8 mouse cellular contexts compared by ENCODE assay signal in the genomic region with DNA sequence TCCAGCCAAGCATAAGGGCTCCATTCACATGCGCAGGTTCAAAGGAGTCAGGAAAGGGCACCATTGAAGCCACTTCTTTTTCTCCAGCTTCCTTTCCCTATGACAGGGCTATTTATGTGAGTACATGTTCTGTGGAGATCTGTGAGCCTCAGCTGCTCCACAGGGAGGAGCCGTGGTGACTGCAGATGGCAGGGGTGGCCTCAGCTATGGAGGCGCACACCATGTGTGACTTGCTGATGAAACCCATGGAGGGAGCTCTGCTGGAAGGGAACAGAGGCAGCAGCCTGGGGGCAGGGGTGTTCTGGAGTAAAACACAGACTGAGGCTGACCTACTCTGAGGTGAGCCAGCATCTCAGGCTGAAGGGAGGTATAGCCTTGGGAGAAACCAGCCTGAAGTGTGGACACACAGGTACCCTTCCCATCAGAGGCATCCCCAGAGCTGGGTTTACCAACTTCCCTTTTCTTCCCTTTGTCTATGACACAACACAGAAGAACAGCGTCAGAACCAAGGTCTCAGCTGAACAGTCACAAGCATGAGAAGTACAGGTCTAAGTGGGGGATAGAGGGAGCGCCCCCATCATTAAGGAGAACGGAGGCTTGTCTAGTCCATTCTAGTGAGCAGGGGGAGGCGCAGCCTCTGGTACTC. TPM values are rescaled to one million over a fixed set of nuclear protein-coding genes. Genes with fewer than 3 reads are reported as not detected.
DNase-seq lines count a peak whose midpoint lies in the region; ATAC-seq and TF ChIP-seq lines count a peak whose summit lies in the region.

No protein-coding gene starts in this region.

- TF ChIP-seq CTCF in bone marrow macrophage, adult 2 months (IDR thresholded peaks at IDR 0.05; ENCODE audit: low read depth, low read length): no peak
- TF ChIP-seq CTCF in kidney, adult 2 months (conservative IDR thresholded peaks at IDR 0.05; ENCODE audit: insufficient read depth, insufficient read length, low read depth, low read length): no peak

- no peak overlapping the region for H3K4me3 ChIP-seq in heart, embryonic 14.5 days (ENCODE audit: control insufficient read depth in 1 of 2, insufficient read depth in 1 of 2, low read depth in 1 of 2, low read length in 2 of 2)
- H3K4me3 ChIP-seq in bone marrow macrophage, adult 2 months (ENCODE audit: insufficient read depth, low read length): no peak overlapping the region
- H3K4me3 ChIP-seq in hindbrain, embryonic 13.5 days: no peak overlapping the region
- no peak overlapping the region for H3K4me3 ChIP-seq in kidney, adult 2 months (ENCODE audit: insufficient read depth, low read depth, low read length)

- DNase-seq in heart, postnatal 36 days: no peak
- peak; percentile 28 for DNase-seq in lung, postnatal 14 days
- peak; percentile 50 for DNase-seq in telencephalon, adult 2 months (ENCODE audit: low read depth, low spot score)
- DNase-seq in left cerebral cortex, postnatal 10 days (ENCODE audit: extremely low spot score in 1 of 2, low spot score in 2 of 2): no peak
- no peak for DNase-seq in kidney, adult 2 months

- H3K27me3 ChIP-seq in heart, embryonic 14.5 days (ENCODE audit: control insufficient read depth, insufficient read depth, low read length): no peaks in the 10 kb centered on the region
- H3K27me3 ChIP-seq in hindbrain, embryonic 13.5 days: no peaks in the 10 kb centered on the region
- H3K27me3 ChIP-seq in kidney, adult 2 months (replicated peaks; ENCODE audit: control insufficient read depth, insufficient read depth, low read length): no peaks in the 10 kb centered on the region

- no peaks in the 10 kb centered on the region for H3K9me3 ChIP-seq in heart, embryonic 14.5 days (ENCODE audit: control insufficient read depth, low read length)
- no peaks in the 10 kb centered on the region for H3K9me3 ChIP-seq in hindbrain, embryonic 13.5 days

- no peak overlapping the region for H3K4me2 ChIP-seq in heart, embryonic 14.5 days (ENCODE audit: low read length)
- H3K4me2 ChIP-seq in hindbrain, embryonic 13.5 days: no peak overlapping the region

- no peak for TF ChIP-seq POLR2A in bone marrow macrophage, adult 2 months (IDR thresholded peaks at IDR 0.05; ENCODE audit: borderline replicate concordance, low read depth, low read length)
- TF ChIP-seq POLR2A in kidney, adult 2 months (IDR thresholded peaks at IDR 0.05; ENCODE audit: low read depth, low read length): no peak

- H3K4me1 ChIP-seq in heart, embryonic 14.5 days (ENCODE audit: control insufficient read depth in 2 of 2, insufficient read depth in 2 of 2, low read length in 2 of 2): peaks cover 67 to 83% of the 10 kb centered on the region in 2 experiments
- peaks cover 76% of the 10 kb centered on the region for H3K4me1 ChIP-seq in bone marrow macrophage, adult 2 months (ENCODE audit: control insufficient read depth, insufficient read depth, low read length)
- peaks cover 89% of the 10 kb centered on the region for H3K4me1 ChIP-seq in hindbrain, embryonic 13.5 days (replicated peaks)
- peaks cover 30% of the 10 kb centered on the region for H3K4me1 ChIP-seq in kidney, adult 2 months (ENCODE audit: control insufficient read depth, insufficient read depth, low read length)

- intact Hi-C loops in heart, postnatal 36 days (cut with DNase I): loop anchor here (2.0 kb wide), 2 partner anchors 15 to 35 kb away; no protein-coding TSS in a partner anchor
- intact Hi-C loops in left cerebral cortex, postnatal 10 days (cut with DNase I): loop anchor here (5.0 kb wide), 1 partner anchor 35 kb away; the partner anchor contains the start of gene Coro1c

- H3K9ac ChIP-seq in heart, embryonic 14.5 days (ENCODE audit: low read length): peak overlapping the region; percentile 61; the same call in 1 of the 2 replicates
- peak overlapping the region; percentile 49; the same call in 1 of the 2 replicates for H3K9ac ChIP-seq in hindbrain, embryonic 13.5 days

- no peak for ATAC-seq in heart, embryonic 14.5 days (ENCODE audit: insufficient number of reproducible peaks, insufficient read depth, low FRiP score, low read depth)
- ATAC-seq in hindbrain, embryonic 13.5 days (ENCODE audit: low FRiP score): no peak

- WGBS in heart, embryonic 14.5 days: 76% methylated on average over 7 of the region's 7 CpGs
- 61% methylated on average over 7 of the region's 7 CpGs for WGBS in hindbrain, embryonic 13.5 days
- WGBS in kidney, adult 2 months: 82% methylated on average over 7 of the region's 7 CpGs

- peaks cover 17% of the 10 kb centered on the region for H3K36me3 ChIP-seq in heart, embryonic 14.5 days (ENCODE audit: control insufficient read depth, insufficient read depth, low read length)
- peaks cover 20% of the 10 kb centered on the region for H3K36me3 ChIP-seq in hindbrain, embryonic 13.5 days
- no peaks in the 10 kb centered on the region for H3K36me3 ChIP-seq in kidney, adult 2 months (ENCODE audit: control insufficient read depth, insufficient read depth, low read length)

- H3K27ac ChIP-seq in heart, embryonic 14.5 days (replicated peaks in 1 of 2; ENCODE audit: control insufficient read depth in 1 of 2, insufficient read depth in 1 of 2, low read depth in 2 of 2, low read length in 2 of 2): peak overlapping the region; percentile 94 to 95
- H3K27ac ChIP-seq in bone marrow macrophage, adult 2 months (ENCODE audit: insufficient read depth, low read depth, low read length): peak overlapping the region; percentile 70
- H3K27ac ChIP-seq in hindbrain, embryonic 13.5 days: peak overlapping the region; percentile 100
- H3K27ac ChIP-seq in kidney, adult 2 months (ENCODE audit: insufficient read depth, low read depth, low read length): no peak overlapping the region

RNA-seq across cellular contexts. Expression of gene Coro1c, which starts 36.5 kb away (rescaled TPM):
- polyA plus RNA-seq in heart, embryonic 14.5 days (2014; fragmentation: Nextera tagmentation; extraction: Ambion mirVana): 84.9 and 88.2 TPM in 2 replicates
- total RNA-seq in heart, postnatal 36 days (2021): 10 to 100 TPM; 34.3 to 37.5 TPM
- polyA plus RNA-seq in bone marrow macrophage, adult 2 months (2012; ENCODE audit: insufficient read depth, insufficient read length, missing spikeins): 156 and 194 TPM in 2 replicates
- polyA plus RNA-seq in hindbrain, embryonic 13.5 days (2015; fragmentation: Nextera tagmentation; extraction: Ambion mirVana): 176 and 190 TPM in 2 replicates
- total RNA-seq in left cerebral cortex, postnatal 10 days (2021): 100 to 1,000 TPM; 117 to 122 TPM
- 43.1 and 43.5 TPM in 2 replicates for polyA plus RNA-seq in kidney, adult 2 months (2012; rRNA removed)

RNA-seq across cellular contexts. Expression of gene Selplg, which starts 39.6 kb away (rescaled TPM):
- 2.3 and 3.1 TPM in 2 replicates for polyA plus RNA-seq in heart, embryonic 14.5 days (2014; fragmentation: Nextera tagmentation; extraction: Ambion mirVana)
- 1 to 10 TPM; 3.1 to 4.6 TPM for total RNA-seq in heart, postnatal 36 days (2021)
- polyA plus RNA-seq in bone marrow macrophage, adult 2 months (2012; ENCODE audit: insufficient read depth, insufficient read length, missing spikeins): 318 and 365 TPM in 2 replicates
- polyA plus RNA-seq in hindbrain, embryonic 13.5 days (2015; fragmentation: Nextera tagmentation; extraction: Ambion mirVana): 1.7 and 1.9 TPM in 2 replicates
- total RNA-seq in left cerebral cortex, postnatal 10 days (2021): 10 to 100 TPM; 16.1 to 18.7 TPM
- polyA plus RNA-seq in kidney, adult 2 months (2012; rRNA removed): 9.6 and 20.5 TPM in 2 replicates

Comparison
In these comparisons a context has a peak if more than half of its experiments do, and no peak if none do; other contexts are left out.
1. DNase-seq: peak in lung, postnatal 14 days (single experiment) and telencephalon, adult 2 months (single experiment); none in heart, postnatal 36 days (0 of 2), left cerebral cortex, postnatal 10 days (0 of 2) and kidney, adult 2 months (single experiment).
2. RNA of gene Selplg, which starts 39.6 kb away (polyA plus RNA-seq): 318 to 365 TPM in bone marrow macrophage, adult 2 months; 9.6 to 20.5 TPM in kidney, adult 2 months, 2.3 to 3.1 TPM in heart, embryonic 14.5 days and 1.7 to 1.9 TPM in hindbrain, embryonic 13.5 days; every median in the first group is over 10 times any median in the second.